Mouse (Mus musculus) intestine, embryonic 16.5 days (tissue): ENCODE measurements around the gene Hnrnpd. TPM values are rescaled to one million over a fixed set of nuclear protein-coding genes. Genes with fewer than 3 reads are reported as not detected.

Source experiments
- ATAC-seq: fragments of 200-750 bp; cut with Nextera tagmentation; 2 replicates; pipeline ENCODE4 v1.8.0; 2017; ENCODE audit warnings: moderate TSS enrichment, moderate library complexity
- H3K27ac ChIP-seq: fragments of 300-500 bp; sonication (generic); 2 replicates; pipeline ENCODE4 v1.5.1; 2014; ENCODE audit warnings: mild to moderate bottlenecking, low read length
- H3K27me3 ChIP-seq: fragments of 300-500 bp; sonication (generic); replicated peaks from 2 replicates; pipeline ENCODE4 v1.6.1; 2014; ENCODE audit warnings: low read length, control low read depth, mixed read lengths; ENCODE audit not compliant: control insufficient read depth, insufficient read depth
- H3K36me3 ChIP-seq: fragments of 300-500 bp; sonication (generic); 2 replicates; pipeline ENCODE4 v1.6.1; 2014; ENCODE audit warnings: low read length, control low read depth; ENCODE audit not compliant: control insufficient read depth, insufficient read depth
- H3K4me1 ChIP-seq: fragments of 300-500 bp; sonication (generic); 2 replicates; pipeline ENCODE4 v1.6.1; 2014; ENCODE audit warnings: low read length, control low read depth, mixed read lengths; ENCODE audit not compliant: control insufficient read depth, insufficient read depth
- H3K4me2 ChIP-seq: fragments of 300-500 bp; sonication (generic); 2 replicates; pipeline ENCODE4 v1.6.1; 2014; ENCODE audit warnings: low read depth, low read length, control low read depth
- H3K4me3 ChIP-seq: fragments of 300-500 bp; sonication (generic); 2 replicates; pipeline ENCODE4 v1.5.1; 2014; ENCODE audit warnings: mild to moderate bottlenecking, low read length
- H3K9ac ChIP-seq: fragments of 300-500 bp; sonication (generic); 2 replicates; pipeline ENCODE4 v1.6.1; 2014; ENCODE audit warnings: low read depth, low read length
- H3K9me3 ChIP-seq: fragments of 300-500 bp; sonication (generic); 2 replicates; pipeline ENCODE4 v1.6.1; 2016; ENCODE audit warnings: low read length, control low read depth; ENCODE audit not compliant: control insufficient read depth
- WGBS: fragments of 180-500 bp; shearing (Covaris S2); extraction: QIAGEN DNeasy Blood & Tissue Kit; methylation state at CpG from one replicate; pipeline ENCODE4 v1.1.7; 2014; 5-methylcytosine and 5-hydroxymethylcytosine counted together
- polyA plus RNA-seq: library from polyadenylated mRNA; unstranded; fragments of >200 nt; fragmentation: Nextera tagmentation; extraction: Ambion mirVana; gene quantifications from 2 replicates; pipeline ENCODE4 v1.2.1, GENCODE M21; 2015

Hnrnpd gene
- 32.8 and 37.0 TPM in 2 replicates for polyA plus RNA-seq

- peak within 1 kb of the TSS; percentile 99 for H3K27ac ChIP-seq
- peak within 1 kb of the TSS; percentile 99 for H3K9ac ChIP-seq
- no peaks in the 10 kb centered on the region for H3K36me3 ChIP-seq
- H3K4me2 ChIP-seq = peak within 1 kb of the TSS; percentile 75
- peak; percentile 97 for ATAC-seq
- H3K4me3 ChIP-seq = peak within 1 kb of the TSS; percentile 73
- H3K4me1 ChIP-seq = peaks cover 20% of the 10 kb centered on the region
- no peaks in the 10 kb centered on the region for H3K27me3 ChIP-seq
- no peaks in the 10 kb centered on the region for H3K9me3 ChIP-seq
- WGBS = under 1% methylated on average over 95 of the region's 97 CpGs
These were observed at the start of gene Hnrnpd, which contains the start of gene 4930524J08Rik for GRCm38 (mm10) chr5:99978699-99979442. Gene Hnrnpd, minus strand, starts transcription at chr5:99978938. Gene 4930524J08Rik, plus strand, starts transcription at chr5:99979061.

DNA sequence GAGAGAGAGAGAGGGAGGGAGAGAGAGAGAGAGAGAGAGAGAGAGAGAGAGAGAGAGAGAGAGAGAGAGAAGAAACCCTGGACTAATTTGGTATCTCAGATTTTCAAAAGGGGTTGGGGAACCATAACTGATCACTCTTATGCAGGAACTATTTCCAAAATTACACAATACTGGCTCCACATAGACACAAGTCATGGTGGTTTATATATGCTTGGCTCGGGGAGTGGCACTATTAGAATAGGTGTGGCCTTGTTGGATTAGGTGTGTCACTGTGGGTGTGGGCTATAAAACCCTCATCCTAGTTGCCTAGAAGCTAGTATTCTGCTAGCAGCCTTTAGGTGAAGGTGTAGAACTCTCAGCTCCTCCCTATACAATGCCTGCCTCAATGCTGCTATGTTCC is 46.1 kb upstream of the Hnrnpd start:
- Histone ChIP-seq H3K4me3 (no peak overlapping the region), H3K4me2 (no peak overlapping the region), H3K4me1 (peaks cover under 1% of the 10 kb centered on the region; the same call in 1 of the 2 replicates), H3K27ac (no peak overlapping the region), H3K36me3 (no peaks in the 10 kb centered on the region), H3K27me3 (no peaks in the 10 kb centered on the region), H3K9ac (no peak overlapping the region), H3K9me3 (no peaks in the 10 kb centered on the region)
- 70% methylated on average over 1 of the region's 1 CpGs for WGBS
- ATAC-seq = 0 out of 2 replicates have a peak, but pooled peaks have one; percentile 33

GRCm38 (mm10) chr5:100024403-100024802 is 45.7 kb upstream of the Hnrnpd start:
- no peak for ATAC-seq
- no peak overlapping the region for H3K4me2 ChIP-seq
- no peaks in the 10 kb centered on the region for H3K36me3 ChIP-seq
- H3K27ac ChIP-seq = no peak overlapping the region
- 62% methylated on average over 5 of the region's 5 CpGs for WGBS
- no peak overlapping the region for H3K9ac ChIP-seq
- H3K4me1 ChIP-seq = no peaks in the 10 kb centered on the region
- no peak overlapping the region for H3K4me3 ChIP-seq
- no peaks in the 10 kb centered on the region for H3K27me3 ChIP-seq
- H3K9me3 ChIP-seq = no peaks in the 10 kb centered on the region

- H3K9me3 ChIP-seq = no peaks in the 10 kb centered on the region
- H3K4me3 ChIP-seq = no peak overlapping the region
- no peak overlapping the region for H3K4me2 ChIP-seq
- no peak overlapping the region for H3K27ac ChIP-seq
- no peaks in the 10 kb centered on the region for H3K27me3 ChIP-seq
- H3K36me3 ChIP-seq = no peaks in the 10 kb centered on the region
- no peak overlapping the region for H3K9ac ChIP-seq
- no peaks in the 10 kb centered on the region for H3K4me1 ChIP-seq
- ATAC-seq = no peak
These were observed 41.4 kb upstream of the Hnrnpd start for GRCm38 (mm10) chr5:100020089-100020488.

DNA sequence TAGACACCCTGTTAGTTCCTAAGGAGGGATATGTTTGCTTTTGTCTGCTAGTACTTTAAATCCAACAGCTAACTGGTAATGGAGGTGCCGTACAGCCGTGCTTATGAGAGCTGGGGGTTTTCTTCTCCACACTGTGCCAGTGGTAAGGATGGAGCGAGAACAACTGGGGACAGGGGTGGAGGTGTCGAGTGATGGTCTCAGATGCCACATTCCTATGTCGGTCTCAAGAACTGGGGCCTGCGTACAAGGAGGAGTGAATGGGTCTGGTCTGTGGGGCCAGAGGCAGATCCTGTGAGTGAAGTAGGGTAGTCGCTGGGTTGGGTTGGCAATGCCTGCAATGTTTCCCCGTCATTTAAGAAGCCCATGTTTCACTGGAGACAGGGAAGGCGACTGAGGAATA is 33.9 kb upstream of the Hnrnpd start:
- H3K4me2 ChIP-seq = no peak overlapping the region
- H3K27ac ChIP-seq = no peak overlapping the region
- no peaks in the 10 kb centered on the region for H3K4me1 ChIP-seq
- ATAC-seq = no peak
- WGBS = 89% methylated on average over 9 of the region's 9 CpGs
- no peak overlapping the region for H3K4me3 ChIP-seq
- no peaks in the 10 kb centered on the region for H3K36me3 ChIP-seq
- no peaks in the 10 kb centered on the region for H3K27me3 ChIP-seq
- H3K9me3 ChIP-seq = no peaks in the 10 kb centered on the region
- no peak overlapping the region for H3K9ac ChIP-seq

- Histone ChIP-seq H3K27me3 (no peaks in the 10 kb centered on the region), H3K9me3 (no peaks in the 10 kb centered on the region), H3K4me2 (no peak overlapping the region), H3K4me1 (peaks cover 8% of the 10 kb centered on the region; the same call in 1 of the 2 replicates), H3K4me3 (no peak overlapping the region), H3K36me3 (no peaks in the 10 kb centered on the region), H3K9ac (no peak overlapping the region), H3K27ac (no peak overlapping the region)
- 66% methylated on average over 3 of the region's 3 CpGs for WGBS
- ATAC-seq = no peak
These were observed 29.7 kb upstream of the Hnrnpd start for GRCm38 (mm10) chr5:100008485-100008884.

DNA sequence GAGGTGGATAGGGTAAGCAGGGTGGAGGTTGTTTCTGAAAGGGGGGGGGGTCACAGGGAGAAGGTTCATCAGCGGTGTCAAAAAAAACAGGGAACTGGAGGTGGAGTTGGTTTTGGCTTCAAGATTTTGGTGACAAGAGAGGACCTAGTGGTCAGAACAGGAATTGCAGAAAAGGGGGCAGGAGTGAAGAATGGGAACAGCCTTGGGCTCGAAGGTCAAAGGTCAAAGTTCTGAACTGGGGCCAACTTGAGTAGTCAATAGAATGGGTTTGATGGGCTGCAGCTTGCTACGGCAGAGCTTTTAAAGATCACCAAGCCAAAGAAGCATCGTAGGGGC is 28.3 kb upstream of the Hnrnpd start:
- Histone ChIP-seq H3K27me3 (no peaks in the 10 kb centered on the region), H3K4me1 (peaks cover 8% of the 10 kb centered on the region; the same call in 1 of the 2 replicates), H3K36me3 (no peaks in the 10 kb centered on the region), H3K4me2 (no peak overlapping the region), H3K9ac (no peak overlapping the region), H3K9me3 (no peaks in the 10 kb centered on the region), H3K4me3 (no peak overlapping the region), H3K27ac (peak overlapping the region; percentile 88; the same call in 1 of the 2 replicates)
- ATAC-seq = no peak
- 82% methylated on average over 4 of the region's 4 CpGs for WGBS

GRCm38 (mm10) chr5:100006324-100007039 is 27.7 kb upstream of the Hnrnpd start:
- Histone ChIP-seq H3K27ac (peak overlapping the region; percentile 88), H3K4me2 (peak overlapping the region; percentile 10; the same call in 1 of the 2 replicates)
- ATAC-seq = peak; percentile 93

GRCm38 (mm10) chr5:100005896-100006295 is 27.2 kb upstream of the Hnrnpd start:
- H3K4me2 ChIP-seq = peak overlapping the region; percentile 10; the same call in 1 of the 2 replicates
- no peaks in the 10 kb centered on the region for H3K9me3 ChIP-seq
- 66% methylated on average over 6 of the region's 6 CpGs for WGBS
- H3K9ac ChIP-seq = 0 out of 2 replicates have a peak overlapping the region, but pooled peaks have one; percentile 8
- H3K4me3 ChIP-seq = no peak overlapping the region
- H3K27me3 ChIP-seq = no peaks in the 10 kb centered on the region
- H3K36me3 ChIP-seq = no peaks in the 10 kb centered on the region
- peak; percentile 27 for ATAC-seq
- H3K4me1 ChIP-seq = peaks cover 12% of the 10 kb centered on the region; the same call in 1 of the 2 replicates
- H3K27ac ChIP-seq = peak overlapping the region; percentile 88

More at GRCm38 (mm10) chr5:100006324-100007039, 27.7 kb upstream of the Hnrnpd start:
- Histone ChIP-seq H3K4me3 (no peak overlapping the region), H3K9ac (0 out of 2 replicates have a peak overlapping the region, but pooled peaks have one; percentile 8), H3K36me3 (no peaks in the 10 kb centered on the region), H3K4me1 (peaks cover 8% of the 10 kb centered on the region; the same call in 1 of the 2 replicates), H3K9me3 (no peaks in the 10 kb centered on the region), H3K27me3 (no peaks in the 10 kb centered on the region)
- 62% methylated on average over 4 of the region's 4 CpGs for WGBS
